Mouse (Mus musculus): ENCODE data around the gene Mief1.

Mief1 gene

GRCm38 (mm10) chr15:80228071-80228800 is 5.6 kb upstream of the Mief1 start:
- DNase-seq (ENCODE audit: low spot score): peak; percentile 5

- peak; percentile 75 for DNase-seq (ENCODE audit: low spot score)
Measured at GRCm38 (mm10) chr15:80232331-80232730, 1.5 kb upstream of the Mief1 start.

GRCm38 (mm10) chr15:80233053-80233452 is 765 bp upstream of the Mief1 start:
- no peak for DNase-seq (ENCODE audit: low spot score)

GRCm38 (mm10) chr15:80235535-80235934 is 1.7 kb downstream of the Mief1 start, which contains the start of gene AC140267.1:
TSS of gene AC140267.1 (plus strand) at chr15:80235835.
- no peak for DNase-seq (ENCODE audit: low spot score)

GRCm38 (mm10) chr15:80248135-80248534 is 14.3 kb downstream of the Mief1 start:
- DNase-seq (ENCODE audit: low spot score): no peak

- DNase-seq (ENCODE audit: low spot score): no peak
Measured at GRCm38 (mm10) chr15:80248596-80248995, 14.8 kb downstream of the Mief1 start.

GRCm38 (mm10) chr15:80249672-80250071 is 15.9 kb downstream of the Mief1 start:
- DNase-seq (ENCODE audit: low spot score): no peak

- DNase-seq (ENCODE audit: low spot score): no peak
Measured at GRCm38 (mm10) chr15:80250586-80250985, 16.8 kb downstream of the Mief1 start.

GRCm38 (mm10) chr15:80253530-80253929 is 19.7 kb downstream of the Mief1 start:
- peak; percentile 63 for DNase-seq (ENCODE audit: low spot score)

- no peak for DNase-seq (ENCODE audit: low spot score)
Measured at GRCm38 (mm10) chr15:80254207-80254606, 20.4 kb downstream of the Mief1 start.

- peak; percentile 99 for DNase-seq (ENCODE audit: low spot score)
Measured at GRCm38 (mm10) chr15:80254847-80255645, 21.2 kb downstream of the Mief1 start, which contains the start of gene Atf4. TSS of gene Atf4 (plus strand) at chr15:80255184.

- peak; percentile 87 for DNase-seq (ENCODE audit: low spot score)
Measured at GRCm38 (mm10) chr15:80255646-80256121, 21.9 kb downstream of the Mief1 start.

- no peak for DNase-seq (ENCODE audit: low spot score)
Measured at GRCm38 (mm10) chr15:80256242-80256641, 22.4 kb downstream of the Mief1 start.

GRCm38 (mm10) chr15:80256656-80257601 is 23.1 kb downstream of the Mief1 start:
- DNase-seq (ENCODE audit: low spot score): no peak

GRCm38 (mm10) chr15:80257602-80258239 is 23.9 kb downstream of the Mief1 start:
- no peak for DNase-seq (ENCODE audit: low spot score)

GRCm38 (mm10) chr15:80258240-80259170 is 24.7 kb downstream of the Mief1 start:
- peak; percentile 19 for DNase-seq (ENCODE audit: low spot score)

- no peak for DNase-seq (ENCODE audit: low spot score)
Measured at GRCm38 (mm10) chr15:80259406-80260045, 25.7 kb downstream of the Mief1 start.

GRCm38 (mm10) chr15:80260677-80261076 is 26.9 kb downstream of the Mief1 start:
- peak; percentile 88 for DNase-seq (ENCODE audit: low spot score)

GRCm38 (mm10) chr15:80261100-80261499 is 27.3 kb downstream of the Mief1 start:
- DNase-seq (ENCODE audit: low spot score): no peak
